Mouse (Mus musculus) adrenal gland, postnatal 10 days (tissue): Measurements from ENCODE around the gene H2-Ab1. TPM values are rescaled to one million over a fixed set of nuclear protein-coding genes. Genes with fewer than 3 reads are reported as not detected.

Experiments
- DNase-seq: peaks from one replicate; pipeline ENCODE4 v3.0.0; 2021; ENCODE audit warnings: mixed read lengths
- total RNA-seq, 2 experiments: library from RNA; stranded (reverse); gene quantifications; 2 replicates each; pipeline ENCODE4 v1.2.3; 2021

H2-Ab1 gene
- total RNA-seq, 2 experiments from 2014 or later: 27.9 to 36.1 TPM

DNA sequence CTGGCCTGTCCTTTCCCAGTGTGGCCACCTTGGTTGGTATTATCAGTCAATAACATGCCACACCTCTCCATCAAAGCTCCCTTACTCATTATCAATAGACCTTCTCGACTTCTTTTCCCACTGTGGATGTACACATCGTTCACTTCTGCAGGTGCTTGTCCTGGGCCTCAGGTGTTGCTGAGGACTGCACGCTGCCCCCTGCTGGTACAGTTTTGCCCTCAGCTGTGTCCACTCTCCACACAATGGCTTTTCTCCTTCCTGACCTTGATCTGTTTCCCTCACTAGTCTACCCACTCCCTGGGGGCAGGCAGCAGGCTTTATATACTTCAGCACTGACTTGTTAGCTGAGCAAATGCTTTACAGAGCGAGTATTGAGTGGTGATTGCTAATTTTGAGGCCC lies 28.4 kb downstream of the H2-Ab1 start:
- DNase-seq: peak; percentile 52

GRCm38 (mm10) chr17:34286501-34286900 lies 29.0 kb downstream of the H2-Ab1 start:
- no peak for DNase-seq

GRCm38 (mm10) chr17:34286999-34287398 lies 29.5 kb downstream of the H2-Ab1 start:
- DNase-seq: no peak

DNA sequence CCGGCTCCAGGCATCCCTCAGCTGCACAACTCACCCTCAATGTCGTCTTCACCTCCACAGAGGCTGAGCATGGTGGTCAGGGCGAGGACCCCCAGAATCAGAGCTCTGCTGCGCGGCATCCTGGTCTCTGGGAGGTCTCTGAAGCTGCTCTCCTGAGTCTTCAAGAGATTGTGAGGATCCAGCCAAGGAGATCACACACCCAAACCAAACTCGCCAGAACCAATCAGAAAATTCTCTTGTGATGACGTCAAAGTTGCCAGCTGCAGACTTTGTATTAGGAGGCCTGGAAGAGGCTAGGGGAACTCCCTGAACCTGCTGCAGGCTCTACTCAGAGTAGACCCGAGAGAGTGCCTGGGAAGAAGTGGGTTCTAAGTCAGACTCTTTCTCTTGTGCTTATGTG lies 30.2 kb downstream of the H2-Ab1 start, which contains the start of gene H2-Aa:
TSS of gene H2-Aa (minus strand) at position 176 of the 400 bp plus-strand sequence.
- peak; percentile 89 for DNase-seq

DNA sequence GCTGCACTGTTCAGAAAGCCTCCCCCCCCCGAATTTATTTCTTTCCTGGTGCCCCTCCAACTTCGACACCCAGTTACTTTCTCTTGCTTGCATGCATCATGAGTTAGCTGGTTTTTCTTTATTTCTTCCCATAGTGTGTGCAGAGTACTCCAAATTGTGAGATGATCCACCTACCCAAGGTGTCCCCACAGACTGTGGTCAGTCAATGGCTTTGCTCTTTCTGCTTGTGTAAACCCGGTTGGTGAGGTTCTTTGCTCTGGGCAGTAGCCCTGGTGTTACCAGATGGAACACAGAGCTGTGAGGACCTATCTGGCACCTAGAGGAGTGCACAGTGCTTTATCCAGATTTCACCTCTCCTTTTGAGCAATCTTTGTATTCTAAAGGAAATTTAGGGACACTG lies 30.6 kb downstream of the H2-Ab1 start:
- no peak for DNase-seq

GRCm38 (mm10) chr17:34291609-34292008 lies 34.1 kb downstream of the H2-Ab1 start:
- peak; percentile 86 for DNase-seq

- no peak for DNase-seq
Measured at GRCm38 (mm10) chr17:34292570-34292969, 35.1 kb downstream of the H2-Ab1 start.

- DNase-seq: no peak
Measured at GRCm38 (mm10) chr17:34293533-34293932, 36.0 kb downstream of the H2-Ab1 start.

- DNase-seq: no peak
Measured at GRCm38 (mm10) chr17:34294249-34294648, 36.8 kb downstream of the H2-Ab1 start.

- no peak for DNase-seq
Measured at GRCm38 (mm10) chr17:34295307-34295706, 37.8 kb downstream of the H2-Ab1 start.

- DNase-seq: peak; percentile 36
Measured at GRCm38 (mm10) chr17:34295891-34296794, 38.7 kb downstream of the H2-Ab1 start.

- no peak for DNase-seq
Measured at GRCm38 (mm10) chr17:34299356-34299755, 41.9 kb downstream of the H2-Ab1 start.

DNA sequence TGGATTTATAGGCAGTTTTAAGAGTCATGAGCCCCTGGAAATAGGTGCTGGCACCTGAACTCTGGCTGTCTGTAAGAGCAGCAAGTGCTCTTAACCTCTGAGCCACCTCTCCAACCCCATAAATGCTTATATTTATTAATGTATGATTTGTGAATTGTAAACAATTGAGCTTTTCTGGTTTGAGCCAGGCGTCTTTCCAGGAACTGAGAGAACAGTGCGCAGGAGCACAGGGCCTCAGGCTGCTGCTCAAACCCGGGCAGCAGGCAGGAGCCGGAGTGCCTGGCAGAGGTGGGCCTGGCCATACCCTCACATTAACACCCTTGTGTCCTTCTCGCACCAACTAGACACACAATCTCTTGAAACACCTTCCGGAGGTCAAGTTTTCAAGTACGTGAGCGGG lies 42.6 kb downstream of the H2-Ab1 start:
- no peak for DNase-seq

DNA sequence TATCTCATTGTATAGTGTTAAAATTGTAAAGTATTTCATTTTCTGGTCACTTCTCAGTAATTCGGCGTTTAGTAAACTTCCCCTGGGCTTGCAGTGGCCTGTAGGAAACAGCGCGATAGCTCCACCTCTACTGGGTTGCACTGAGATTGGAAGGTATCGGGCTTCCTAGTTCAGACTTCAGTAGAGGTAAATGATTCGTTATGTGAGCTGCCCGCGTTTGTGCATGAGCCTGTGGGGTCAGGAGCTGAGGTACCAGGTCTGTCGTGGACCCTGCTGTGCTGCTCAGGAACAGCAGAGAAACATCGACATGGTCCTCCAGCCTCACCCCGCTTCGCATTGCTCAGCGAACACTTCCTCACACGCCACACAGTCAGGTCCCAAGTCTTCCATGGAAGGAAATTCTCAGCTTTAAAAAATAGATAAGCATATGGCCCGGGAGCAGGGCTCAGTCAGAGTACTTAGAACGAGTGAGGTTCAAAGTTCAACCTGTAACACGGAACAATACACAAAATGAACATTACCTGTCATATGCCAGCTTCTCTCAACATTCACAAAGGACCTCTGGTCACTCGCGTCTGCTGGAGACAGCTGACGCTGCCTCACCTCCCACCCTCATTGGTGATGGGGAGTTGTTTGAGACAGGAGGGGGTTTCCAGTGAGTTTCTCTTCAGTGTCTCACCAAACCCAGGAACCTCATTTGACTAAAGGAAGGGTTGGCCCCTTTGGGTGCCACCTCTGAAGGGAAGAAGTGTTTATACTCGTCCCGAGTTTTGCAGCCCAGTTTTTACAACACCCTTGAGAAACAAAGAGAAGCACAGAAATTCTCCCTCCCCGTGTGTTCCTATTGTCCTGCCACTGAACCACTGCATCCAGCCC lies 43.4 kb downstream of the H2-Ab1 start:
- no peak for DNase-seq

DNA sequence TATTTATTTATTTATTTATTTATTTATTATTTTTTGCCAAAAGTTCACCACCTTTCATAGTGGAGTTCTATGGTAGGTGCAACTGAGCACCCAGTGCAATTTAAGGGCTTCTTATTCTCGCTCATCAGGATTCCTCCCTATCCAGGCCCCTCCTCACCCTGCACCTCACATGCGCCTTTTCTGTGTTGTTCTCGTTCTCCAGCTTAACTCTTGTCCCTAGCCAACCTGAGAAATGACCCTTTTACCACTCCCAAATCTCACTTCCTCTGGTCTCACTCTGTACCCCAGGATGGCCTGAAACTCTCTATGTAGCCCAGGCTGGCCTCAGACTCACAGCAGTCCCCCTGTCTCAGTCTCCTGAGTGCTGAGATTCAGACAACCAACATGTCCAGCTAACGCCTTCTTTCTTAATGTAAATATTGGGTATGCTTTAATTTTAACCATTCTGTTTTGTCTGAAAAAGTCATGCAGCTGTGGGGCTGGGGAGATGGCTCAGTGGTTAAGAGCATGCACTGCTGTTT lies 44.2 kb downstream of the H2-Ab1 start:
- no peak for DNase-seq

DNA sequence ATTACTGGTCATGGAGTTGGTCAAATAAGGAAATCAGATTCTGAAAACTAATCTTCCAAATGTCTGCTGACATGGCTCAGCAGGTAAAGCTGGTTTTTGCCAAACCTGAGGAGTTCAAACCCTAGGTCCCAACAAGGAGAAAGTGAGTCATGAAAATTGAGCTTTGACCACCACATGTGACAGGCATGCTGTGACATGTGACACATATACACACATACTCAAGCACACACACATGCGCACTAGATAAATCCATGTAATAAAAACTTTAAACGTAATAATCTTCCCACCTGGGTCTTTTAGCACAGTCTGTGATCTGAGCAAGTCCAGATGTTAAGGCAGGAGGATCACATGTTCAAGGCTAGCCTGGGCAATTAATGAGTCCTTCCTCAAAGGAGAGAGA lies 46.3 kb downstream of the H2-Ab1 start:
- DNase-seq: no peak

- peak; percentile 73 for DNase-seq
Measured at GRCm38 (mm10) chr17:34304751-34305150, 47.3 kb downstream of the H2-Ab1 start.

GRCm38 (mm10) chr17:34305380-34306030 lies 48.0 kb downstream of the H2-Ab1 start, which contains the start of gene H2-Eb1:
Gene H2-Eb1 (plus strand): TSS chr17:34305867.
- peak; percentile 89 for DNase-seq

GRCm38 (mm10) chr17:34306407-34306806 lies 48.9 kb downstream of the H2-Ab1 start:
- DNase-seq: no peak

DNA sequence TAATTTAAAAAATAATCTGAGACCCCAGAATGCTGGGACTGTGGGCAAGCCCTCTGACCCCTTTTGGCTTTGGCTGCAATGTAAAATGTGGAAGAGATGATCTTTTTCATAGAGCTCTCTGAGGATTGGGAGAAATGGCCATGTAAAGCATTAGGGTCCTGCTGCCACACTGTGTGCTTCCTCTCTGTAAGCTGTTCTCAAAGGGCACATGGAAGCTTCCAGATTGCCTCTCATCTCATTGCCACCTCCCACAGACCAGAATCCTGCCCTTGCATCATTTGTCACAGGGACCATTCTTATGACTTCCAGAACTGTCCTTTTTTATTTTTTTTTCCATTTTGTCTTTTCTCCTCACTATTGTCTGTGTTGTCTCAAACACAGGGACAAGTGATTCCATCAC lies 49.7 kb downstream of the H2-Ab1 start:
- no peak for DNase-seq

DNA sequence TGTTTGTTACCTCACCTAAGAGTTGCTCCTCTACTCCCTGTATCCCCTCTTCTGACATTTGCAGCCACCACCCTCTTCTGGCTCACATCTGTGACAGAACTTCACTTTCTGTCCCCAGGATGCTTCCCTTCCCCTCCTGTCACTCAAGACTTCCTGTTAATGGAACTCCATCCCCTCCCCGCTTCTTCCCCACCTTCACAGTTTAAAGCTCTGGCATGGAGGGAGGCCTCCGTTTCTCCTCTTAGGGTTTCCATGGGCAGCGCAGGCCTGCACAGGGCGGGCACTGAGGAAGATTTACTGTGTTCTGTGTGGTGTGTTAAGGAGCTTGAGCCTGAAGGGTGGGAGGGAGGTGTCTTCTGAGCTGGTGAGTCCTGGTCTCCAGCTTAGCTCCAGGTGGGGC lies 50.7 kb downstream of the H2-Ab1 start:
- DNase-seq: no peak

- DNase-seq: peak; percentile 9
Measured at GRCm38 (mm10) chr17:34309225-34309624, 51.7 kb downstream of the H2-Ab1 start.
